Mouse (Mus musculus) right cerebral cortex, postnatal 10 days (tissue): ENCODE data around the gene P2rx1.

Experiments used
- DNase-seq, 2 experiments: peaks; one replicate each; pipeline ENCODE4 v3.0.0; 2021; ENCODE audit warnings: low spot score in 2 of 2

Gene P2rx1

DNA sequence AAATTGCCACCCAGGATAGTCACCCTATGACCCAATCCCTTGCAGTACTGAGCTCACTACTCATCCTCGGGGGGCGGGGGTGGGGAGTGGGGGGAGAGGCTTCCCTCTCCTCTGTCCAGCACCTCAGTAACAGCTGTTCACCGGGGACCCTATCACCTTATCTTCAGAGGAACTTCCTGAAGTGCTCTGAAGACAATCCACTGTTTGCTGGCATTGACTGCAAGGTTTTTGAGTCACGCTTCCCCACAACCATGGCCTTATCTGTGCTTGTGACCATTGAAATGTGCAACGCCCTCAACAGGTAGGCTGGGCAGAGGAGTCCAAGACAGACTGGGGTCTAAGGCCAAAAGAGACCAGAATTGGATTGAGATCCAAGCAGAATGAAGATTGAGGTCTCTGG is 11.1 kb upstream of the P2rx1 start:
- no peak for DNase-seq

DNA sequence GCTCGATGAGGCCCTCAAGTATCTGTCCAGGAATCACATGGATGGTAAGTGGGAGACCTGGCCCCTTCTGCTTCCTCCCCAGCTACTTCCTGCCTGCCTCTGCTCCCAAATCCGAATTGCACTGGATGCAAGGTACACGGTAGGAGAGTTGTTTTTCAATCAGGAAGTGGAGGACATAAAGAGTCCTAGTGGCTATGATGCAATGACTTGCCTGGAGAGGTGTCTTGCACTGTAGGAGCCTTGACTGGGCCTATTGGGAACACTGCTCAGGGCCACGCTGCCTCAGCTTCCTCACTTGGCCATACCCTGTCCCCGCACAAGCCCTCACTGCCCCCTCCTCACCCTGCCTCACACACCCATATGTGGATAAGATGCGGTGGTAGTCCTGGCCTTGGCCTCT is 9.9 kb upstream of the P2rx1 start:
- DNase-seq: no peak

DNA sequence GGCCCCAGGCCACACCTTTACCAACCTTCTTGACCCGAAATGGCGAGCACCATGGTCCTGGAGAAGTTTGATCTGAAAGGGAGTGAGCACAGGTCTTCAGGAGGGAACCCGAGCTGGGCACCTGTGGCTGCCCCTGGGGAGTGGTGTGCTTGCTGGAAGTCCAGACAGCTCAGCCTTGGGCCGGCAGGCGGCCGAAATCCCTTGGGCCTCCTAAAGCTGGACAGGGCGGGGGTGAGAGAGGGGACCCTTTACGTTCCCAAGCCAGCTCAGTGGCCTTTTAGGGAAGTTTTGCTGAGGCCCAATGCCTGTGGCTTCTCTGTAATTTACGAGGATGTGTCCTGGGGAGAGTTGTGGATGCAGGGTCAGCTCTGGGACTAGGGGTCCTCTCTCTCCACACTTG is 8.2 kb upstream of the P2rx1 start:
- DNase-seq: no peak

DNA sequence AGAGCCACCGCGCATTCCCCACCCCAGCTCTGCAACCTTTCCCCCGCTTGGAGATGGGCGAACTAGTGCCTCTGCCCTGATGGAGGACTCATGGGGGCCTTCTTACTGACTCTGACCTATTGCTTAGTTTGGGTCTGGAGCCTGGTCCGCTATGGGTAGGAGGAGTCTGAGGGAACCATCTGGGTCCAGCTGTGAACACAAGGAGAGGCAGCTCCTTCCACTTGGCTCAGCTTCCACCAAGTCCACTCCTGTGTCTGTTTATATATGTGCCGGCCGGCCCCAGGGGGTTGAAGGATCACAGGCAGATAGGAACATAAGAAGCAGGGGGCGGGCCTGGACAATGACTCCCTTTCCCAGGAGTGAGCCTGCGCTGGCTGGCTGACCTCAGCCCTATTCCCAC is 6.9 kb upstream of the P2rx1 start:
- DNase-seq: no peak

DNA sequence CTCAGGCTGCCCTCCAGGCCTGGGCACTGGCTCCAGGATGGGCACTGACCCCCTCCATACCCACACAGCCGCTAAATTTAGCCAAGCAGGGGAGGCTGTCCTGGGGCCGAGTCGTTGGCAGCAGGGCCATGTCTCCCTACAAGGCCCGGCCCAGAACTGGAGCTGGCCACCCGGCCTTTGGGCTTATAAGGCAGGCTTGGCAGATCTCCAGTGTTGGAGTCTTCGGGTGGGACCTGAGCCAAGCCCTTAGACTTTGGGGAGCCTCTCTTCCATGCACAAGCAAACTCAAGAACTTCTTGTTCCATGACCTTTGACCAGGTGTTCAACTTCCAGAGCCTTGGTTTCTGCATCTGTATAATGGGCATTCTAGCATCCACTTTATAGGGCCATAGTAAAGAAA is 2.6 kb upstream of the P2rx1 start:
- DNase-seq: no peak

DNA sequence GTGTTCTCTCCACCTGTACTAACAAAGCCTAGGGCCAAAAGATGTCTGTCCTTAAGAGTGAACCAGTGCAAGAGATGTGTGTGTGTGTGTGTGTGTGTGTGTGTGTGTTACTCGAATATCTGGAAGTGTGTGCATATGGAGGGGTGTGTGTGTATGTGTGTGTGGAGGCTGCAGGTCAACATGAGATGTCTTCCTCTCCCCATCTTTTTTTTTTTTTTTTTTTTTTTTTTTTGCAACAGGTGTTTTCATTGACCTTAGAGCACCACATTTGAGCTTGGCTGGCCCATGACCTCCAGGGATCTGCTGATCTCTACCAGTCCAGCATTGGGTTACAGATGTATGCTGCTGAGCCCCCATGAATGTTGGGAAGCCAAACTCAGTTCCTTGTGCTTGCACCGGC is 2.1 kb upstream of the P2rx1 start:
- no peak for DNase-seq

DNA sequence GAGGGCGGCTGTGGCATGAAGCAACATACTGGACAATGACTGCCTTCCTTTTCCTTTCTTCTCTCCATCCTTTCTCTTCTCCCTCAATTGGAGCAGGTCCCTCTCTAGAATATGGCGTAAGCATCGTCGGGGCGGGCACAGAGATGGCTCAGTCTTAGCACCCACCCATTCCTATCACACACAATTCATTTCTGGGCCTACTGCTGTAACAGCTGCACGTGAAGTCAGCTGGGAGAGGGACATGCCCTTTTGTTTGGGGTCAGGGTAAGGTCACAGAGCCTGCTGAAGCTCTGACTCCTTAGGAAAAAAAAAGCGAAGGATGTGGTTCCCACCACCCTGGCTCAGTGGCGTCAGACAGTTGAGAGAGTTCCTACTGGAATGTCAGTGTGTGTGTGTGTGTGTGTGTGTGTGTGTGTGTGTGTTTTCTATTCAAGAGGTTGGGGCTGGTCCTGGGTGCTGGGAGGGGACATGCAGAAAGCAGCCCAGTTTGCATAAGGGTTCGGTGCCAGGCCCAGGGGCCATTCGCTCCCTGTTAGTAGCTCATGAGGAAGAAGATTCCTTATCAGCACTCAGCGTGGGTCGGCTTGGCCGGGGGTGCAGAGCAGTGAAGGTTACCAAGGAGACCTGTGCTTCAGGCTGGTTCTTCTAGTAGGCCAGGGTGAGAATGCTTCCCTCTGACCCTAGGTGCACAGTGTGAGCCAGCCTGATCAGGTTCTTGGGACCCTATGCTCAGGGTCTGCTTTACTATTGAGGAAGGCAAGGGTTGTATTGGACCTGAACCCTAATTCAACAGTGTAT is 1.2 kb upstream of the P2rx1 start:
- no peak for DNase-seq

DNA sequence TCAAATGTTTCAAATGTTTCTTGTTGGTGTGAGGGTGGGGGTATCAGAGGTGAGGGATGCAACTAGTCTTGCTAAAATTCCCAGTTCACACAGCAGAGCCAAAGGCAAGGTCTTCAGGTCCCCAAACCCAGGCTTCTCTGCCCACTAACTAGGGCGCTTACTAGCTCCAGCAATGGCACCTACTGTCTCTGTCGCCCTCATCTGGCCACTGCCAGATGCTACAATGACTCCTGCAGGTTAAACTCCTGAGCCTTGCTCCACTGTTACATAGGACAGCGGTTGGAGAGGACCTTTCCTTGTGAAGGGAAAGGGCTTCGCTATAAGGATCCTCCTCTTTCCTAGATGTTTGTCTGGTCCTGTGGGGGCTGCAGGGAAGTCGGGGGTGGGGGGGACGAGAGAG is 2.1 kb downstream of the P2rx1 start:
- peak; percentile 62 to 76 for DNase-seq

DNA sequence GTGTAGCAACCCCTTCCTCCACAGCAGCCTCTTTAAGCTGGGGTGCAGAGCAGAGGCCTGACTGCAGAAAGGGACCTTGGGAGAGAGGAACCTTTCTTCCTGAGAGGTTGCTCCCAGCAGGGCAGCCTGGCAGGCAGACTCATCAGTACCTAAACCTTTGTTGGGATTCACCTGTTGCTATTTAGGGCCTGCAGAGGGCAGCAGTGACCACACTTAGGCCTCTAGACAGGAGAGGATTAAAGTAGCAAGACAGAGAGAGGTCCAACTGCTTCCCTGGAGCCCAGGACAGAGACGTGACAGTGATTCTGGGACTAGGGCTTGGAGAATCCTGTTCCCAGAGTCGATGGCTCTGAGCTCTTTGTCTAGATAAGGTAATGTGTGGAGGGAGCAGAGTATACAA is 7.5 kb downstream of the P2rx1 start:
- DNase-seq: peak in 1 of 2 experiments; percentile 64

DNA sequence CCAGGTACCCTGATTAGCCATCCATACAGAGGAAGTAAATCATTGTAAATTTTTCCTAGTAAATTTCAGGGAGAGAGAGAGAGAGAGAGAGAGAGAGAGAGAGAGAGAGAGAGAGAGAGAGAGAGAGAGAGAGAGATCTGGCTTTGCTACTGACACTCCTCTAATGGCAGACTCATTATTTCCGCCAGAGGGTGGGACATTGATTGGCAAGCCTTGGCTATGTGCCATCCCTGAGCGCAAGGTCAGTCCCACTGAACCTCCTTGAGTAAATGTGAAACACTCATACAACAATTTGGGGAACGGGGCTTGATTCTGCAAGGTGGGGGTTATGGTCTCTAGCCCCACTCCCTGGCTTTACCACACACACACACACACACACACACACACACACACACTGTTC is 8.2 kb downstream of the P2rx1 start:
- no peak for DNase-seq

DNA sequence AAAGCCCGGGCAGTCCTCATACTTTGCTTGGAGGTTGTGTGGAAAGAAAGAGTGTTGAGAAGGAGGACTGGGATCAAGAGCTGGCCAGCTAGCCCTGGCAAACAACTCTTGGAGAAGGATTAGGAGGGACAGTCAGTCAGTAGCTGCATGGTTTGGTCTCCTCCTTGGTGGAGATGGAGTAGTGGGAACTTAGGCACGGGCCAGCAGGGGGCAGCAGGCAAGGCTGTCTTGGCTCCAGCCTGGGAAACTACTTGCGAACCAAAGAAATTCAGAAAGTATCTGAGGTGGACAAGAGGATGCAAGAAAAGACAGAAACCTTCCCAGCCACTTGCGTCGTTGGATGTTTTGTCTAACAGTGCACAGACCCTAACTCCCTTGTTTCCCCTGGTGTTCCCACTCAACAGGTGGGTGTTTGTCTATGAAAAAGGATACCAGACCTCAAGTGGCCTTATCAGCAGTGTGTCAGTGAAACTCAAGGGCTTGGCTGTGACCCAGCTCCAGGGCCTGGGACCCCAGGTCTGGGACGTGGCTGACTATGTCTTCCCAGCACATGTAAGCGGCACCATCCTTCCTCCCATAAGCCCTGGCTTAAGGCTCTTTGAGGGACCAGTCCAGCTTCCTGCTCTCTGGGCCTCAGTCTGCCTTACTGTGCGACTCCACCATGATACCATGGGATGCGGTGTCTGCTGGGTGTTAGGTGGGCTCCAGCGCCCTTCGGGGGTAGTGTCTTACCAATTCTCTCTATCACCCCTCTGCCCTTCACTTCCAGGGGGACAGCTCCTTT is 9.0 kb downstream of the P2rx1 start:
- peak in 1 of 2 experiments; percentile 67 for DNase-seq

DNA sequence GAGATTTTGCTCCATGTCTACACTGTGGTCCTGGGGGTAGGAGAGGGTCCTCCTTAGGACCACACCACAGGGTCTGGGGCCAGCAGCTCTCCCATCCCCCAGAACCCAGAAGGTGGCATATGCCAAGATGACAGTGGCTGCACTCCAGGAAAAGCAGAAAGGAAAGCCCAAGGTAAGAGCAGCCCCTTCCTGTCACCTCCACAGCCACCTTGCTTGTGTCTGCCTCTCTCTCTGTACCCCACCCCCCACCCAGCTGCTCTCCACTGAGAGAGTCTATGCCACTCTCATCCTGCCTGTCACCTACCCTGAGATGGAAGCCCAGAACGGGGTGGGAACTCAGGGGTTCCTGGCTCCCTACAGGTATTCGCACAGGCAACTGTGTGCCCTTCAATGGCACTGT is 9.9 kb downstream of the P2rx1 start:
- no peak for DNase-seq

DNA sequence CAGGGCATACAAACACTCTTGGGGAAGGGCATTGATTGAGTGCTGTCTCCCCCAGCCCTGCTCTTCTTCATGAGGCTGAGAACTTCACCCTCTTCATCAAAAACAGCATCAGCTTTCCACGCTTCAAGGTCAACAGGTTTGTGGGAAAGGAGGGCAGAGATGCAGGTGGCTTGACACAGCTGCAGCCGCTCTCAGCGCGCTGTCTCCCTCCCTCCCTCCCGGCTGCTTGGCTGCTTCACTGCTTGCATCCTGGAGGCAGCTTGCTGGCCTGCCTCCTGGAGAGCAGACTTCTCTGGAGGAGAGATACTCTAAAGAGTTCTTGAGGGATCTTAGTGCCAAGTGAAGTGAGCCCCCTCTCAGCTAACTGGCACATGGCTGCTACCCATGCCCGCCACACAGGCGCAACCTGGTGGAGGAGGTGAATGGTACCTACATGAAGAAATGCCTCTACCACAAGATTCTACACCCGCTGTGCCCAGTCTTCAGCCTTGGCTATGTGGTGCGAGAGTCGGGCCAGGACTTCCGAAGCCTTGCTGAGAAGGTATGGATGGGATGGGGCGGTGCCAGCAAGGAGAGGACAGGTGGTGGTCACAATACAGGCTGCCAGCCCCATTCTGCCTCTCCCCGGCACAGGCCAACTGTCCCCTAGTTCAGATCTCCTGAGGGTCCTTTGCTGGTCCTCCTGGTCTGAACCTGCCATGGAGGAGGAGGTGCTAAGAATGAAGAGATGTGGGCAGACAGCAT is 10.8 kb downstream of the P2rx1 start:
- no peak for DNase-seq

DNA sequence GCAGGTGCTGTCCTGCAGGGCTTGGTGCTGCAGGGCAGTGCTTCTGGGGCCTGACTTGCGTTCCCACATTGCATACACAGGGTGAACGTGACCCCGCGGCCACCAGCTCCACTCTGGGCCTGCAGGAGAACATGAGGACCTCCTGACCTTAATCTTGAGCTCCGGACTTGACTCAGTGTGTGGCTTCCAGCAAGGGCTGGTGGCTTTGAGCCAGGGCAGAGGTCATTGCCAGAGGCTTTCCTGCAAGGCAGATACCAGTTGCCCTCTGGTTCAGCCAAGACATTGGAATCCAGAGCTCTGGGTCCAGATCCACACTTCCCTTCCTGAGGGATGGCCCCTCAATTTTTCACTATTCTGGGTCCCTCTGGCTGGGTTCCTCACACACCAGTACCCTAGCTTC is 15.1 kb downstream of the P2rx1 start:
- DNase-seq: no peak

DNA sequence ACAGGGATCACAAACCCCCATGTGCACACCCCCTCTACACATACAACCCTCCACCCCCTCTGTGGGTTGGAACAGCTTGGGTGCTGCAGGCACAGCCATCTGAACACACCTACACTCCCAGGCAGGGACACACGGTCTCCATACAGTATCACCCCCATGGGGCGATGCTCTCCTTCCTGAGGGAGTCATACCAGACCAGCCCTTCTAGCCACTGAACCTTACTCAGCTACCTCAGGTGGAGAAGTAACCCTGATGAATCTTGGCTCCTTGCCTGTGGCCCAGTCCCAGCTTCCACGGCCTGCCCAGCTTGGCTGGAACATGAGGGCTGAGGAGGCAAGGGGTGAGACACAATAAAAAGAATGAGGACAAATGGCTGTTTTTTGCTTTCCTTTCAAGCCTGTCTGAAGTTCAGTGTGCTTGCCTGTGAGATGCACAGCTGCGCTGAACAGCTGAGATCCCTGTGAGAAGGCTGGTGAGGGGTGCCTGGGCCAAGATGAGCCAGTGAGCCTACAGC is 16.0 kb downstream of the P2rx1 start:
- peak in 1 of 2 experiments; percentile 54 for DNase-seq

DNA sequence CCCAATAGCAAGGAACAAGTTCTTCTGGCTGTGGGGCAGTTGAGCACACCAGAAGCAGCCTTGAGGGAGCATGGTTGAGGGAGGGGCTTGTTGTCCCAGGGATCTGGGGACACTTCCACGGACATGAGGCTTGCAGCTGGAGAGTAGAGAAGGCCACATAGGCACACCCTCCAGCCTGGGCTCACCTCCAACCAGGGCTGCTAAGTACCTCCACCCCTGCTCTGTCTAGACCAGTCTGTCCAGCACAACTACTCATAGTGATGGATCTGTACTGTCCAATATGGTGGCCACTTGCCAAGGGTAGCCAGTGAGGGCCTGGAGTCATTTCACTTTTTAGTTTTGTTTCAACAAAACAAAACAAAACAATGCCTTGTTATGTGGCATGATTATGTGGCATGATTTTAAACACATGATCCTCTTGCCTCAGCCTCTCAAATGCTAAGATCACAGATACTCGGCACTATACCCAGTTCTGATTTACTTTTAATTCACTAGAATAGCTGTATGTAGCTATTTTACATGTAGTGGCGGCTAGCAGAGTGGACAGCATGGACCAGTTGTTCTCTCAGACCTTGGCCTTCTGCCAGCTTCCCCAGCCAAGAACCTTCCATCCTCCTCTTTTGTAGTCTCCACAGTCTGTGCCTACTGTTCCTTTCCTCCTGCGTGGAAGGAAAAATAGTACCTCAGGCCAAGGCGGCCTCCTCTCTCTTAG is 16.6 kb downstream of the P2rx1 start:
- peak; percentile 72 to 75 for DNase-seq

DNA sequence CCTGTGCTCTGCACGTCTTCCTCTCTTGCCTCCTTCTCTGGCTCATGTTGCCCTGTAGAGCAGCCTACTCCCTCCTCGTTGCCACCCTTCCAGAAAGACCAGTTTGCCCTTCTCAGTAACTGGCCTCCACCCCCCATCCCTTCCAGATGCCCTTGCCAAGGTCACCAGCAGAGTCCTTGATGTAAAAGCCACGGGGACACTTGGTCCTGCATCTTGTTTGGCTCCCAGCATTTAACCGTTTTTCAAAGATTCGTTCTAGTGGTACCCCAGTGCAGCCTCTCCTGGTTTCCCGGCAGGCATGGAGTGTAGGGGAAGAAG is 17.2 kb downstream of the P2rx1 start:
- DNase-seq: no peak

DNA sequence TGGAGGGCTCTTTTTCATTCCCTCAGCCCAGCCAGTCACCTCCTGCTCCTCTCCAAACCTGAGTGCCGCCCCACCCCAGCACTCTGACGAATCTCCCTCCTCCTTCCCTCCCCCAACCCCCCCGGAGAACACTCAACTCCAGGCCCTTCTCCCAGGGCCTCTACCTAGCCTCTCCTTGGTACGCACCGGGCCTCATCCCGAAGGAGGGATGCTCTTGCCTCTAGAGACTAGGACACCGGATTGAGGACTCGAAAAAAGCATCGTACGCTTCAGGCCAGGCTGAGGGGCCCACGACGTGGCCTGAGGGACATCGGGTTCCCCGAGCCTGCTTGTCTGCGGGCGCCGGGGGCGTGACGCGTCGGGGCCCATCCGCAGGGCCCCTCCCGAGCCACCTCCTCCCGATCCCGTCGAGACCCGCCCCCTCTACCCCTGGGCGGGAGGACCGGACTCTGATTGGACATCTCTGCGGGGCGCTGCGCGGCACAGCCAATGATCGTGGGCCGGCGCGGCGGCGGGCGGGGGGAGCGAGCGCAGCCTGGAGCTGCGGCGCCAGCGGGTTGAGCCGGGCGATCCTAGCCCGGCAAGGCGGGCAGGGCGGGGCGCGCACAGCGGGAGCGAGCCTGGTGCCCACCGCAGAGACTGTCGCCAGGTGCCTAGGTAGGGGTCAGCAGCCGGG is 19.7 kb downstream of the P2rx1 start, which contains the start of gene Camkk1:
Gene Camkk1 (plus strand): TSS at position 538 of the 676 bp plus-strand sequence.
- peak; percentile 96 for DNase-seq

DNA sequence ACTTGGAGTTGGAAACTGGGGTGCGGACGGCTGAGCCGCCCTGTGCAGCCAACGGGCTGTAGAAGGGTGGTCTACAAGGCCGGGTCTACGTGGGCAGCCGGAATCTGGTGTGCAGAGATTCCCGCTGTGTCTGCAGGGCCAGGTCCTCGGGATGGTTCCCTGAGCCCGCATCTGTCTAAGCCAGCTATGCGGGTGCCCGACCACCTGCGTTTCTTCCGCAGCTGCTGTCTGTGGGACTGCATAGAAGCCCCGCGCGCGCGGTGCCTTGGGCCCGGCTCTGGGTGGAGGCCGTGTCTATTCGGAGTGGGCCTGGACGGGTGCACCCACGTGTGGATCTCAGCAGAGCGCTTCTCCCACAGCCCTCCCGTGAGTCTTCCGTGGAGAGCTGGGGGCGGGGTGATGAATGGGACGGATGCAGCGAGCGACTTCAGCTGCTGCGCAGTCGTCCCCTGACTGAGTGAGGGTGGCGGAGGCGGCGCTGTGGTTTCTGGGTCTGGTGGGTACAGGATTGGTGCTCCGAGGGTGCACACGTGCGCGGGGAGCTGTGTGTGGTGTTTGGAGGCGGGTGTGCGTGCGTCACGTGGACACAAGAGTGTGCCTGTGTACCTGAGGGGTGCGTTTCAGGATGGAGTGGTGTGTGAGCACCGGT is 20.4 kb downstream of the P2rx1 start:
- DNase-seq: peak; percentile 88 to 91

DNA sequence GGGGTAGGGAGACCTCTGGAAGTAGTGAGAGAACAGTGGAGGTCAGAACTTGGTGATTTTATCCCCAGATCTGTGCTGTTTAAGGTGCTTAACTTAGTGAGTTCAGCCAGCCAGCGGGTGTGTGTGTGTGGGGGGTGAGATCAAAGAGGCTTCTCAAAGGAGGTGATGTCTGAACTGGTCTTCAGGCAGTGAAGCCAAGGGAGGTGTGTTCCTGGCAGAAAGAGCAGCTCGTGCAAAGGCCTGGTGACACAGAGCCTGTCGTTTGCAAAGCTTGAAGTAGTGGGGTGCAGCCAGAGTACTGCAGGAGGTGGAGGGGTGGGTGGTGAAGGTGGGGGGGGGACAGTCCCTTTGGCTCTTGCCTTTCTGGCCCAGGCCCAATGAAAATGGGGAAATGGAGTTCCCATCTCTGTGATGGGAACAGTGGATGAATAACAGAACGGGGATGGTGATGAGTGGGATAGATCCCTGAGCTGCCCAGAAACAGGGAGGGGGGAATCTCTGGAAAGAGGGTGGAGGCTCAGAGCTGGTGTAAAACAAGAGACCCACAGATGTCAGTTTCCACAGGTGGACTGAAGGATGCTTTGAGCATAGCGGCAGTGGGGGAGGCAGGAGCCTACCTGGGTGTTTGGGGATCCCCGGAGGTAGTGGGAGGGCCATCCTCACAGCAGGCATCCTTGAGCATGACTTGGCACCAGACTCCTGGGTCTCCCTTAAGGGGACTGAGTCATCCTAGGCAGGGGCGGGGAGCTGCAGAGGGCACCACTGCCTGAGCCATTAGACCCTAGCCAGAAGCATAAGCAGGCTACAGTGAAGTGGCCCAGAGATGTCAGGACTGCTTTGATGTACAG is 22.3 kb downstream of the P2rx1 start:
- DNase-seq: no peak
